In the genomic region with DNA sequence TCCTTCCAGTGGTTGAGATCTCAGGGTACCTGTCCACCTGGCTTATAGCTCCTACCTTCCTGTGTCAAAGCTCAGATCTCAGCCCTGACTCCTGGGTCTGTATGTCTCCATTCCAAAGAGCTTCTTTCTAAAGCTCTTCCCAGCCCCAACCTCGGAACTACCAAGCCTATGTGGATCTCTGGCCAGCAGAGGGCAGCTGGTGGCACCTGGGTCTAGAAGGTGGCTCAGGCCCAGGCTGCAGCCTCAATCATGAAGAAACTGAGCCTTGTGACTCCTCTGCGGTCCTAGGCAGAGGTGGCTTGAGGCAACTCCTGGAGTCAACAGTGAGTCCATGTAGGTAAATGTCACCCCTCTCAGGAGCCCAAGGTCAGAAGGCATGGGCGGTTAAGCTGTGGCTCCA, we compare ENCODE assay signal across 10 mouse cellular contexts.
DNase-seq lines count a peak whose midpoint lies in the region; ATAC-seq and TF ChIP-seq lines count a peak whose summit lies in the region.
"Had no signal": no experiment of that assay in that cellular context is flagged by ENCODE, and none has a peak within 500 bp of the region (broad histone marks: within the 10 kb centered on the region; RNA-seq: fewer than 3 reads in every experiment).

No protein-coding gene starts in this region.

- H3K4me1 ChIP-seq in testis, adult 2 months (ENCODE audit: control insufficient read depth, insufficient read depth, low read length): no peaks in the 10 kb centered on the region; the same call in 1 of the 2 replicates
- H3K4me1 ChIP-seq in liver, embryonic 15.5 days (replicated peaks): peaks cover 100% of the 10 kb centered on the region

- peak; percentile 27; the same call in 1 of the 2 replicates for TF ChIP-seq CTCF in testis, adult 2 months (IDR thresholded peaks at IDR 0.05; ENCODE audit: control insufficient read depth, insufficient read depth, insufficient replicate concordance, low read depth, low read length)

- no peak for TF ChIP-seq POLR2A in testis, adult 2 months (IDR thresholded peaks at IDR 0.05; ENCODE audit: control insufficient read depth, low read depth, low read length)

- DNase-seq in frontal cortex, postnatal 10 days (ENCODE audit: low spot score in 2 of 2): no peak
- DNase-seq in testis, postnatal 14 days (ENCODE audit: low spot score): no peak
- peak; percentile 83 to 85 for DNase-seq in cerebellum, postnatal 10 days
- DNase-seq in spleen, postnatal 4 days (ENCODE audit: low spot score in 2 of 2): peak; percentile 61 to 78

- 28% methylated on average over 3 of the region's 3 CpGs for WGBS in liver, embryonic 15.5 days (ENCODE audit: insufficient replicate concordance)

- H3K9me3 ChIP-seq in liver, embryonic 15.5 days (replicated peaks): no peaks in the 10 kb centered on the region
- H3K9me3 ChIP-seq: hindbrain, embryonic 15.5 days had no signal

- no peak overlapping the region for H3K27ac ChIP-seq in testis, adult 2 months (ENCODE audit: control insufficient read depth, insufficient read depth, low read depth, low read length)
- peak overlapping the region; percentile 98 for H3K27ac ChIP-seq in liver, embryonic 15.5 days (replicated peaks)
- H3K27ac ChIP-seq: hindbrain, embryonic 15.5 days had no signal

- H3K4me2 ChIP-seq in liver, embryonic 15.5 days: no peak overlapping the region
- H3K4me2 ChIP-seq: hindbrain, embryonic 15.5 days had no signal

- H3K36me3 ChIP-seq in testis, adult 2 months (ENCODE audit: control insufficient read depth, insufficient read depth, low read length): no peaks in the 10 kb centered on the region
- H3K36me3 ChIP-seq in liver, embryonic 15.5 days (replicated peaks): no peaks in the 10 kb centered on the region
- H3K36me3 ChIP-seq: hindbrain, embryonic 15.5 days had no signal

- peak overlapping the region; percentile 46; the same call in 1 of the 2 replicates for H3K9ac ChIP-seq in liver, embryonic 15.5 days
- H3K9ac ChIP-seq: hindbrain, embryonic 15.5 days had no signal

- H3K27me3 ChIP-seq in testis, adult 2 months (ENCODE audit: control insufficient read depth, insufficient read depth, low read length): no peaks in the 10 kb centered on the region
- no peaks in the 10 kb centered on the region for H3K27me3 ChIP-seq in liver, embryonic 15.5 days
- H3K27me3 ChIP-seq: hindbrain, embryonic 15.5 days; Patski had no signal

- no peak overlapping the region for H3K4me3 ChIP-seq in testis, adult 2 months (ENCODE audit: control insufficient read depth, low read depth, low read length)
- H3K4me3 ChIP-seq in liver, embryonic 15.5 days (replicated peaks): no peak overlapping the region
- H3K4me3 ChIP-seq: hindbrain, embryonic 15.5 days had no signal

- ATAC-seq in frontal cortex, adult (ENCODE audit: low TSS enrichment): peak; percentile 77; the same call in 1 of the 2 replicates
- peak; percentile 60 to 74 for ATAC-seq in hematopoietic stem cell, adult 5-6 weeks (replicated peaks in 1 of 2; ENCODE audit: insufficient read depth in 1 of 2, low FRiP score in 2 of 2, low TSS enrichment in 1 of 2, low read depth in 1 of 2, poor library complexity in 2 of 2, severe bottlenecking in 2 of 2)
- ATAC-seq in liver, embryonic 15.5 days (ENCODE audit: insufficient read depth): peak; percentile 23; the same call in 1 of the 2 replicates
- ATAC-seq: Patski had no signal

Comparison
In these comparisons a context has a peak if more than half of its experiments do, and no peak if none do; other contexts are left out.
1. ATAC-seq: peak in every context shown above with its lines; median percentile 77 in frontal cortex, adult; 67 in hematopoietic stem cell, adult 5-6 weeks; 23 in liver, embryonic 15.5 days.
2. DNase-seq: peak in cerebellum, postnatal 10 days (2 of 2) and spleen, postnatal 4 days (2 of 2); none in frontal cortex, postnatal 10 days (0 of 2) and testis, postnatal 14 days (single experiment).